Comparison of ENCODE assay signal across 8 mouse cellular contexts in the genomic region with DNA sequence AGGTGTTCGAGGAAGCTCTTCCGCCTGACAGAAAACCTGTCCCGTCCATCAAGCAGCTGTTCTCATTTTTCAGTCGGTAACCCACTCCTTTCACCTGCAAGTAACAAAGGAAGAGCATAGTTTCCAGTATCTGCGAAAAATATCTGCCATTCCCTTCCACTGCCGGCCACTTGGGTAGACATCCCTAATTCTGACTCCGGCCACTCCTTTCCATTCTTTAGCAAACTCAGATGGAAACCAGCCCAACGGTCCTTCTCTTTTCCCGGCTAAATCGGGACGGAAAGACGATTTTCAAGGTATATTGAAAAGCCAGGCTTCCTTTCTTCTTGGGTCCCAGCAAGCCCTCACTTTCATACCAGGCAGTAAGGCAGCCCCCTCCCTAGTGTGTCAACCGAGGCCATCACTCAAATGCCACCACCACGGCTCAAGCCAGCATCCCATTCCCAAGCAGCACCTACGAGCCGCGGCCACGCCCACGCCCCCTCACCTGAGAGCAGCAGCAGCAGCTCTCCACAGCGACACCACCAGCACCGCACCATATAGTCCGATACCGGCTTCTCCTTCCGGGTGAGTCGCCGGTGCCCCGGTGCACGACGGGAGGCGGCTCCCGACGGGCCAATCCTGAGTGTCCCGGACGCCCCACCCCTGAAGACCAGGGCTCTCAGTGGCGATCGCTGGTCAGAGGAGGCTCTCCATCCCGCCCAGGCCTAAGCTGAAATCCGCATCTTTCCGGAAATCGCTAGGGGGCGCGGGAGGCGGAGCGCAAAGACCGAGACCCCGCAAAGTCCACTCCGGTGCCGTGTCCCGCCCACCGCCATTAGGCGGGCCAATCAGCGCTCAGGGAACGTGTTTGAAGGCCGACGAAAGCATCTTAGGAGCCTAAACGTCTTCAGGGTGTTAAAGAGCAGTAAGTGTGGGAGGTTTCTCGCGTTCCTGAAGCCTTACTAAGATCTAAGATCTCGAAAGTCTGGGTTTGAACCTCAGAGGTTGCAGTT. TPM values are rescaled to one million over a fixed set of nuclear protein-coding genes. Genes with fewer than 3 reads are reported as not detected.
DNase-seq lines count a peak whose midpoint lies in the region; ATAC-seq and TF ChIP-seq lines count a peak whose summit lies in the region.

A gene (minus strand): TSS at position 592 of the 995 bp plus-strand sequence.

- TF ChIP-seq RAD21 in MEL (IDR thresholded peaks at IDR 0.05; ENCODE audit: low read depth, low read length) = no peak

- H3K27me3 ChIP-seq in MEL (ENCODE audit: control insufficient read depth in 1 of 2, insufficient read depth in 2 of 2, low read length in 2 of 2) = no peaks in the 10 kb centered on the region
- H3K27me3 ChIP-seq in cerebellum, adult 2 months (ENCODE audit: control insufficient read depth, insufficient read depth, low read length) = no peaks in the 10 kb centered on the region
- H3K27me3 ChIP-seq in forebrain, postnatal 0 days (ENCODE audit: insufficient read depth, low read length) = no peaks in the 10 kb centered on the region
- H3K27me3 ChIP-seq in lung, embryonic 15.5 days = no peaks in the 10 kb centered on the region

- peak within 1 kb of the TSS; percentile 63 to 83 for H3K4me3 ChIP-seq in MEL (ENCODE audit: control insufficient read depth in 1 of 2, insufficient read depth in 1 of 2, low read depth in 2 of 2, low read length in 2 of 2)
- peak within 1 kb of the TSS; percentile 70 for H3K4me3 ChIP-seq in cerebellum, adult 2 months (replicated peaks; ENCODE audit: insufficient read depth, low read depth, low read length)
- peak within 1 kb of the TSS; percentile 69 for H3K4me3 ChIP-seq in forebrain, postnatal 0 days (ENCODE audit: low read depth, low read length)
- H3K4me3 ChIP-seq in lung, embryonic 15.5 days = peak within 1 kb of the TSS; percentile 59

- ATAC-seq in forebrain, postnatal 0 days = peak; percentile 98
- ATAC-seq in lung, embryonic 15.5 days (ENCODE audit: borderline replicate concordance, extremely low read depth, low FRiP score, low TSS enrichment) = peak; percentile 100

- peak in 2 of 3 experiments; percentile 70 to 74; a peak in 5 of 6 replicates for TF ChIP-seq CTCF in MEL (IDR thresholded peaks at IDR 0.05 in 2 of 3, conservative IDR thresholded peaks at IDR 0.05 in 1 of 3; ENCODE audit: control insufficient read depth in 1 of 3, insufficient read depth in 1 of 3, low read depth in 2 of 3, low read length in 3 of 3, poor library complexity in 1 of 3, severe bottlenecking in 1 of 3)
- TF ChIP-seq CTCF in cerebellum, adult 2 months (IDR thresholded peaks at IDR 0.05; ENCODE audit: borderline replicate concordance, insufficient read depth, low read depth, low read length) = peak; percentile 53; the same call in 1 of the 2 replicates
- TF ChIP-seq CTCF in forebrain, postnatal 0 days (IDR thresholded peaks at IDR 0.05; ENCODE audit: low read depth) = peak; percentile 77

- H3K27ac ChIP-seq in MEL (ENCODE audit: control insufficient read depth, low read depth, low read length) = peak within 1 kb of the TSS; percentile 88
- no peak within 1 kb of the TSS for H3K27ac ChIP-seq in cerebellum, adult 2 months (ENCODE audit: insufficient read depth, low read length)
- peak within 1 kb of the TSS; percentile 74 for H3K27ac ChIP-seq in forebrain, postnatal 0 days (ENCODE audit: low read depth, low read length)
- H3K27ac ChIP-seq in lung, embryonic 15.5 days = peak within 1 kb of the TSS; percentile 64

- 1% methylated on average over 59 of the region's 59 CpGs for WGBS in cerebellum, adult 2 months
- 2% methylated on average over 59 of the region's 59 CpGs for WGBS in forebrain, postnatal 0 days
- WGBS in lung, embryonic 15.5 days = 1% methylated on average over 59 of the region's 59 CpGs

- peak; percentile 100 for DNase-seq in MEL (ENCODE audit: low read depth, low spot score)
- peak; percentile 100 for DNase-seq in cerebellum, adult 2 months
- peak; percentile 97 for DNase-seq in forebrain, postnatal 0 days
- peak; percentile 100 for DNase-seq in heart, postnatal 4 days
- peak; percentile 99 for DNase-seq in layer of hippocampus, adult 8-10 months (ENCODE audit: low spot score in 2 of 2)
- DNase-seq in ovary, adult 18-20 months (ENCODE audit: low spot score) = peak; percentile 99
- peak; percentile 95 for DNase-seq in thymus, postnatal 0 days (ENCODE audit: low spot score)

- H3K79me2 ChIP-seq in MEL (ENCODE audit: control insufficient read depth, insufficient read depth, low read length, poor library complexity) = peaks cover 7% of the 10 kb centered on the region

- peak; percentile 74 to 92 for TF ChIP-seq POLR2A in MEL (IDR thresholded peaks at IDR 0.05; ENCODE audit: control insufficient read depth in 1 of 2, insufficient read depth in 1 of 2, low read depth in 1 of 2, low read length in 2 of 2, poor library complexity in 1 of 2)
- peak; percentile 52; the same call in 1 of the 2 replicates for TF ChIP-seq POLR2A in cerebellum, adult 2 months (IDR thresholded peaks at IDR 0.05; ENCODE audit: borderline replicate concordance, insufficient read depth, low read length)

- peaks cover 0 to 4% of the 10 kb centered on the region in 2 experiments; a peak in 3 of 4 replicates for H3K4me1 ChIP-seq in MEL (ENCODE audit: control insufficient read depth in 1 of 2, insufficient read depth in 2 of 2, low read length in 2 of 2)
- H3K4me1 ChIP-seq in cerebellum, adult 2 months (ENCODE audit: control insufficient read depth, insufficient read depth, low read length) = no peaks in the 10 kb centered on the region; the same call in 1 of the 2 replicates
- H3K4me1 ChIP-seq in forebrain, postnatal 0 days (ENCODE audit: insufficient read depth) = 0 out of 2 replicates have a peak, but pooled peaks cover 4% of the 10 kb centered on the region
- H3K4me1 ChIP-seq in lung, embryonic 15.5 days = peaks cover 10% of the 10 kb centered on the region

- no peaks in the 10 kb centered on the region for H3K9me3 ChIP-seq in MEL (replicated peaks; ENCODE audit: insufficient read depth, low read length)
- no peaks in the 10 kb centered on the region for H3K9me3 ChIP-seq in forebrain, postnatal 0 days (ENCODE audit: low read length)
- no peaks in the 10 kb centered on the region for H3K9me3 ChIP-seq in lung, embryonic 15.5 days

- peak within 1 kb of the TSS; percentile 76 for H3K9ac ChIP-seq in MEL (ENCODE audit: control insufficient read depth, low read depth, low read length, poor library complexity, severe bottlenecking)
- peak within 1 kb of the TSS; percentile 62 for H3K9ac ChIP-seq in forebrain, postnatal 0 days
- peak within 1 kb of the TSS; percentile 36 for H3K9ac ChIP-seq in lung, embryonic 15.5 days

- TF ChIP-seq EP300 in MEL (IDR thresholded peaks at IDR 0.05; ENCODE audit: low read depth in 1 of 2, low read length in 2 of 2) = peak in 1 of 2 experiments; percentile 36; a peak in 1 of 4 replicates

- peaks cover 3 to 8% of the 10 kb centered on the region in 2 experiments for H3K36me3 ChIP-seq in MEL (ENCODE audit: control insufficient read depth in 1 of 2, insufficient read depth in 2 of 2, low read length in 2 of 2)
- H3K36me3 ChIP-seq in forebrain, postnatal 0 days (ENCODE audit: insufficient read depth) = peaks cover 8% of the 10 kb centered on the region
- H3K36me3 ChIP-seq in lung, embryonic 15.5 days = peaks cover 10% of the 10 kb centered on the region; the same call in 1 of the 2 replicates

- H3K4me2 ChIP-seq in forebrain, postnatal 0 days (ENCODE audit: low read depth) = peak within 1 kb of the TSS; percentile 80
- peak within 1 kb of the TSS; percentile 80 for H3K4me2 ChIP-seq in lung, embryonic 15.5 days

TF ChIP-seq in MEL, 35 proteins besides CTCF, POLR2A, EP300 and RAD21 (continues in another document):
- no peak for TF ChIP-seq MAFK (IDR thresholded peaks at IDR 0.05; ENCODE audit: borderline replicate concordance, low read depth, low read length)
- TF ChIP-seq ELF1 (IDR thresholded peaks at IDR 0.05; ENCODE audit: low read depth, low read length) = peak; percentile 95
- TF ChIP-seq UBTF (IDR thresholded peaks at IDR 0.05; ENCODE audit: borderline replicate concordance, insufficient read depth, low read depth, low read length) = no peak
- TF ChIP-seq MAX (IDR thresholded peaks at IDR 0.05; ENCODE audit: low read length) = peak; percentile 25; the same call in 1 of the 2 replicates
- TF ChIP-seq MAZ (IDR thresholded peaks at IDR 0.05; ENCODE audit: low read depth, low read length) = peak; percentile 95
- TF ChIP-seq JUND (IDR thresholded peaks at IDR 0.05; ENCODE audit: low read depth, low read length) = no peak
- TF ChIP-seq POLR2AphosphoS5 (IDR thresholded peaks at IDR 0.05; ENCODE audit: borderline replicate concordance, low read depth, low read length) = no peak
- TF ChIP-seq TCF12 (IDR thresholded peaks at IDR 0.05; ENCODE audit: low read depth, low read length) = peak; percentile 47
- TF ChIP-seq BHLHE40 (IDR thresholded peaks at IDR 0.05; ENCODE audit: borderline replicate concordance, low read depth, low read length) = no peak; the same call in 1 of the 2 replicates
- no peak for TF ChIP-seq ZKSCAN1 (IDR thresholded peaks at IDR 0.05; ENCODE audit: low read depth, low read length)
- peak; percentile 56; the same call in 1 of the 2 replicates for TF ChIP-seq ETS1 (IDR thresholded peaks at IDR 0.05; ENCODE audit: low read depth, low read length)
- TF ChIP-seq GATA1 (IDR thresholded peaks at IDR 0.05; ENCODE audit: low read depth, low read length) = no peak
- 0 out of 2 replicates have a peak, but pooled peaks have one; percentile 9 for TF ChIP-seq E2F4 (IDR thresholded peaks at IDR 0.05; ENCODE audit: borderline replicate concordance, low read depth, low read length)
- TF ChIP-seq TBP (IDR thresholded peaks at IDR 0.05; ENCODE audit: low read depth, low read length) = peak; percentile 61
- no peak for TF ChIP-seq ZC3H11A (IDR thresholded peaks at IDR 0.05; ENCODE audit: low read depth, low read length)
- TF ChIP-seq SIN3A (IDR thresholded peaks at IDR 0.05; ENCODE audit: low read length) = peak; percentile 96
- 0 out of 2 replicates have a peak, but pooled peaks have one; percentile 60 for TF ChIP-seq CHD1 (IDR thresholded peaks at IDR 0.05; ENCODE audit: low read depth, low read length)
- peak; percentile 39; the same call in 1 of the 2 replicates for TF ChIP-seq CHD2 (IDR thresholded peaks at IDR 0.05; ENCODE audit: low read length)

RNA-seq across cellular contexts. Expression of the gene that starts here (rescaled TPM):
- 33.9 and 43.1 TPM in 2 replicates for total RNA-seq in MEL (2012; rRNA removed)
- 10 to 100 TPM in 1 of 2 experiments, not detected in 1; 33.7 TPM for polyA plus RNA-seq in MEL (2012; ENCODE audit: insufficient read depth in 1 of 2, insufficient read length in 2 of 2, low read depth in 1 of 2, low replicate concordance in 2 of 2, missing spikeins in 1 of 2)
- 38.5 and 38.9 TPM in 2 replicates for polyA plus RNA-seq in cerebellum, adult 2 months (2012; rRNA removed)
- 59.2 and 68.8 TPM in 2 replicates for total RNA-seq in forebrain, postnatal 0 days (2014; rRNA removed)
- 32.7 and 37.1 TPM in 2 replicates for polyA plus RNA-seq in forebrain, postnatal 0 days (2015; fragmentation: Nextera tagmentation; extraction: Ambion mirVana)
- 10 to 100 TPM; 15.5 to 18.2 TPM for total RNA-seq in heart, postnatal 4 days (2021)
- 10 to 100 TPM; 43.8 to 60.8 (median 54.1) TPM for total RNA-seq in layer of hippocampus, adult 8-10 months (2022)
- polyA plus RNA-seq in lung, embryonic 15.5 days (2015; fragmentation: Nextera tagmentation; extraction: Ambion mirVana) = 20.0 and 20.3 TPM in 2 replicates
- 16.0 and 18.6 TPM in 2 replicates for polyA plus RNA-seq in thymus, postnatal 0 days (2015; fragmentation: Nextera tagmentation; extraction: Ambion mirVana)
